Mouse (Mus musculus): ENCODE measurements at regions not wholly inside any gene's neighbourhood (a gene's known extent, or its start where the extent isn't known, plus 50 kb on each side); places are given as distances from the start of the nearest gene placed in this dataset.

DNA sequence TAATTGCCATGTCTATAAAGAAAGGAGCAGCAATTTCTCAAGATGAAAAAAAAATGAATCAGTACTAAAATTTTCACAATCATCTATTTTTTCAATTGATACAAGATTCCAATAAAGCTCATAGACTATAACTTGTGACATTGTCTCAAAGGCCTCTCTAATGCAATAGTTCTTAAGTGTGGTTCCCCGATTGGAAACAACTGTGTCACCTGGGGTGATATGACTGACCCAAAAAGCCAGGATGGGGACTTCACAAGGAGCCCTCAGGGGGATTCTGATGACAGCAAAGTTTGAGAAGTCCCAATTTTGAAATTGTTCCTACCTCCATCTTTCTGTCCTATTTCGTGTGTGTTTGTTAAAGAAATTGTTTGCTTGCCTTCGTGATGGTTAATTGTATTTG is 143.3 kb upstream of the Fndc3a start:
- DNase-seq (ENCODE audit: low spot score in 2 of 2) = no peak

DNA sequence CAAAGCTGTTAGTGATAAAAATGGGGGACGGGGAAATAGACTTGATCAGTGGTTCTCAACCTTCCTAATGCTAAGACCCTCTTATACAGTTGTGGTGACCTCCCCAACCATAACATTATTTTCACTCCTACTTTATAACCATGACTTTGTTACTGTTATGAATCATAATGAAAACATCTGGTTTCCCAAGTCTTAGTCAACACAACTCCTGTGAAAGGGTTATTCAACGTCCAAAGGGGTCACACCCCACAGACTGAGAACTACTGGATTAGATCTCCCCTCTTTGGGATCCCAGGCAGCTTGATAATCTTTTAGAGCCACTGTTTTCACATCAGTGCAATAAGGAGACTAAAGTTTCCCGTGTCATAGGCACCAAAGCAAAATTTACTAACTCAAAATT is 141.1 kb upstream of the Fndc3a start:
- DNase-seq (ENCODE audit: low spot score in 2 of 2) = no peak

DNA sequence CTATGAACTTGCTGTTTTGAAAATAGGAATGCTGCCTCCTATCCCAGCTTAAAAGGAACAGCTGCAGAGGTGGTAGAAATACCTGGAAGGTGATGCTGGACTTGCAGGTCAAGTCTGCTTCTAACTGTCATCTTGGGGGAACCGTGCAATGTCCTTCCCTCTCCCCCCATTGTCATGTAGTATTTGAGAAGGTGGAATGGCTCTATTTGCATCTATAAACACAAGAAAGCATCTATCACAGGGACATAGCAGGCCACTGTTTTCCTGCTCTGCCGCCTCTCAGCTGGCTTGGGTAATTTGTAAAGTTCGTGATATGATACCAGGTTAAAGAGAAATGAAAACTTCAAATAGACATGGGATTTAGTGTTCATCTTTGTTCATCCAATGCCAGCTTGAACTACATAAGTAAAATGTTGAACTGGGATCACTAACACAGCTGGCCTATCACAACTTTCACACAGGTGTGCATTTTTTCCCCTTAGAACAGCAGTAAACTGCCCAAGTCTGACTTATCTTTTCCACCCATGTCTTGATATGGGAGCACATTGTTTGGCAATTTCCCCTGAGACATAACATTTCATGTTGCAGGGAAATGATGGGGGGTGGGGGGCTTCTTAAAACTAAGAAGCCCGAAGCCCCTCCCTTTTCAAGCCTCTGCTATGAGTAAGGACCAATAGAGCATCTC is 138.6 kb upstream of the Fndc3a start:
- no peak for DNase-seq (ENCODE audit: low spot score in 2 of 2)

DNA sequence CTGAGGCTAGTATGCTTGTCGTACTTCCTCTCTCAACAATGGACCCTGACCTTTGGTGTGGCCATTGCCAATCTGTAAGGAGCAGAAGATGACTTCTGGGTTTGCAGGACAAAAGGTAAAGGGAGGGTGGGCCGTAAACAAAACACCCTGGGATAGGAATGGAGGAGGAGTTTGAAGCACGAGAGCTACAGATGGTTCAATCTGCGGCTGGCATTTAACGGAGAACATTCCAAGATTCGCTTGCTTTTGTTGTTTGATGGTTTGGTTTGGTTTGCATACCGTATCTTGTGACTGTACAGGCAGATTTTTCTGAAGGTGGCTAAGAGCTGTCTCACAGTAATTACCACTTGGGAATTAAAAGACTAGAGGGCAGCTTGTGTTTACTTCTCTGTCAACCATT is 137.7 kb upstream of the Fndc3a start:
- no peak for DNase-seq (ENCODE audit: low spot score in 2 of 2)

DNA sequence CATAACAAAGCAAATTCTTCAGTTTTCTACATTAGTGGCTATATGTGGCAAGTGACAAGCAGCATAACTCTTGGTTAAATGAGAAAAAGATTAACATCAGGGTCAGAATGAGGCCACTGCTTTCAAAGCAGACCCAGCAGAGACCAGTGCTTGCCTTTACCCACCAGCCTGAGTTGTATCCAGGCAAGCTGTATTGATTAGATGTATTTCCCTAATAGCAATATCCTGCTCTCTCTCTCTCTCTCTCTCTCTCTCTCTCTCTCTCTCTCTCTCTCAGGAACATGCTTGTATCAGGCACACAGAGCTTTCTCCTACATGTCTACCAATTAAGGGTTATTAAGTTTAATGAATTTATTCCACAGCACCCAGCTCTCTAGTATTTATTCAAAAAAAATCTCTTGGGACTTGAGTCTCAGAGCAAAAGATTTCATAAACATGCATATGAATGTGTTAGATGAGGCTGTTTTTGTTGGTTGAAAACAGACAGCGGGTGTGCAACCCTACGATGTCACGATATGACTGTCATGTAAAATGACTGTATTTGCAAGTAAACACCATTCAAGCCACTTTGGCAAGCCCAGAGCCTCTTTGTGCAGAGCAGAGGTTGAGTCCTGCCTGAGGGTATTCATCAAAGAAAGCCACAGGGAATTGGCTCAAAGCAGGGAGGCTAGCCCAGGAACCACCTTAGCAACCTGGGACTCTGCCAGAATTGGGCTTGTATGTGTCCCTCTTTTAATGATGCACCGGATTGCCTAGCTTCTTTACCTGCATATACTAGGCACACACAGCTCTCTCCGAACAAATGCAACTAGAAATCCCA is 136.0 kb upstream of the Fndc3a start:
- DNase-seq (ENCODE audit: low spot score in 2 of 2) = no peak

DNA sequence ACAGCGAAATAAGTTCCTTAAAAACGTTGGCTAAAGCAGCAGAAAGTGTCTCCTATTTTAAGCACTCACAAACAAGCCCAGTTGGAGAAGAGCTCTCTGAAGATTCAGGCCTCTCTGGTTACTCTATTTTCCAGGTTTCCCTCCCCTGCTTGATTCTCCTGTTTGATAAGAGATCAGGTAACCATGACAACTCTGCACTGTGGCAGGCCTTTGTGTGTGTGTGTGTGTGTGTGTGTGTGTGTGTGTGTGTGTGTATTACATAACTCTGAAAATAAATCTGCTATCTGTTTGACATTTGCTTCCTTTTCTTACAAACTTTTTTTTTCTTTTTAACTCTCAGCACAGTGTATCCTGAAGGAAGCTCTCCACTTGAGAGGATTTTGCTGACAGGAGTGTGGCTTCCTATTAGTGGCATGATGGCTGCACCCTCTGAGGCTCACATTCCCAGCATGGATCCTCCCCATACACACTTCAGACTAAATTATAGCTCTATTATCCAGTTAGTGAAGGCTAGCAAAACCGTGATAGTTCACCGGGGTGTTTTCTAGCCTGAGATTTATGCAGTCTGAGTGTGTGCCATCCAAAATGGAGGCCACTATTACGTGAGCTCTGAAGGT is 135.1 kb upstream of the Fndc3a start:
- no peak for DNase-seq (ENCODE audit: low spot score in 2 of 2)

DNA sequence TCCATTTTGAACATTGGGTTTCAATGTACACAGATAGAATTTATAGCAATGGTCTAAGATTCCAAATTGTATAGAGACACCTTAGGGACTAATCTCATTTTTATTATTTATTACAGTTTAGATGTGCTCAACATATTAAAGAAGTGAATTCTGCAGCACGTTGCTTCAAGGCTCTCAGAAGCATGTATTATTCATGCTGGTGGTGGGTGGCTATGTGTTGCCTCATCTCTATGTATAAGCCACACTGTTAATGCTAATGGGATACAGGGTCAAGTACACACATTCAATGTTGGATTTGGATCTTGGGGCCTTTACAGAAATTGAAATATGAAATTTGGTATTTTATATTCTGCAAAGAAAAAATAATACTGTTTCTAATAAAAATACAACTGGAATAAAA is 131.9 kb upstream of the Fndc3a start:
- DNase-seq (ENCODE audit: low spot score in 2 of 2) = no peak

DNA sequence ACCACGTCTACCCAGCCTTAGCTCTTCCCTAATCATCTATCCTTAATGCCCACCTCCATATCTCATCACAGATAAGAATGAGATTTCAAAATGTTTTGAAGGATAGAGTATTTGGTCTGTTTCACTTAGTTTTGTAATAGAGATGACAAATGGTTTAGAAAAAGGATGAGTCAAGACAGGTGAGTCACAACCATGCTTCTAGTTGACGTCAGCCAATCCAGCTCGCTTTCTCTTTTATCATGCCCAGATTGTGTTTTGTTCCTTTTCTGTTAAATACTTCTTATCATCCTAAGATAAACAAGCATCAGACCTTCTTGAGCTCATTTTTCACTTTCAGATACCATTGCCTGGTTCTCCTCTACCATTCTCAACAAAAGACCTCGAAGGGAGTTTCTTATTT is 125.4 kb upstream of the Fndc3a start:
- DNase-seq (ENCODE audit: low spot score in 2 of 2) = no peak

DNA sequence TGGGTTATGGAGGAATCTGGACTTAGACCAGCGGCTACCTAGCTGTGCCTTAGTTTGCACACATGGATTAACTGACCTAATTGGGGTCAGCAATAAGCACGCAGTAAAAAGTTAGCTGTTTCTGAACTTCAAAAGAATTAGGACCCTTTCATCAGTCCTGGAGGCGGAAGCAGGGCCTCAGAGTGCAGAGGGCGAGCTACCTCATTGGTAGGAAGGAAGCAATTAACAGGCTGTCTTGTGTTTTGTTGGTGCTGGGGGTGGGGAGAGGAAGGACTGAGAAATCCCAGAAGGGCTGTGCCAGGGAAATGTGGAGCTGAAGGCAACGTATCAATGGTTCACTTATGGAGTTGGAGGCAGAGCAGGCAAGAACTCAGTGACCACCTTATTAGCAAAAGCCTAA is 119.5 kb upstream of the Fndc3a start:
- DNase-seq (ENCODE audit: low spot score in 2 of 2) = no peak

DNA sequence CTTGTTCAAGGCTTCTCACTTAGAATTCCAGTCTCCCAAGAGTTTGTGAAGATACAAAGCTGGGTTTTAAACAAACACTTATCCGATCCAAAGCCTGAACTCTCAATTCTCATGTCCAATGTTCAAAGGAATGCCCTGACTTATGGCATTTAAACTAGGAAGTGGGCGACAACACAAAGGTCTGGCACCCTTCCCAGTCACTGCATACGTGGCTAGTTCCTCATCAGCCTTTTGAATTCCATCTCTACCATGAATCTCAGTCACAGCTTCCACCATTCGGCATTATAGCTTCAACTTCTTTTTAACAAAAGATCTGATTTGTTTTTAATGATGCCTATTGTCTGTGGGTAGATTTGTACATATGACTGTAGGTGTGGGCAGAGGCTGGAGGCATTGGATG is 115.7 kb upstream of the Fndc3a start:
- no peak for DNase-seq (ENCODE audit: low spot score in 2 of 2)

DNA sequence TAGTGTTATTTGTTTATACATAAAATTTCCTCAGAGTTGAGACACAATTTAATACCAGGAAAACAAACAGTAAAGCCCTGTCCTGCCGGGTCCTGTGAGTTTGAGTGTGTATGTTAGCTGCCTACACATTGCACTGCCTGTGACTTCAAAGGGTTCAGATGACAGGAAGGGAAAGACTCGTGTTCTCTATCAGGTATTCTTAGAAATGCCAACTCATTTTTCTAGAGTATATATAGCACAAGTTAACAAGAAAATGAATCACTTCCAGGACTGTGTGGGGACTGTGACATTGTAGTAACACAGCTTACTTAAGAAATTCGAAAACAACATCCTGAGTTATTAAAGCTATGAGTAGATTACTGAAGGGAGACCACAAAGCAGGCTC is 112.4 kb upstream of the Fndc3a start:
- DNase-seq (ENCODE audit: low spot score in 2 of 2) = no peak

DNA sequence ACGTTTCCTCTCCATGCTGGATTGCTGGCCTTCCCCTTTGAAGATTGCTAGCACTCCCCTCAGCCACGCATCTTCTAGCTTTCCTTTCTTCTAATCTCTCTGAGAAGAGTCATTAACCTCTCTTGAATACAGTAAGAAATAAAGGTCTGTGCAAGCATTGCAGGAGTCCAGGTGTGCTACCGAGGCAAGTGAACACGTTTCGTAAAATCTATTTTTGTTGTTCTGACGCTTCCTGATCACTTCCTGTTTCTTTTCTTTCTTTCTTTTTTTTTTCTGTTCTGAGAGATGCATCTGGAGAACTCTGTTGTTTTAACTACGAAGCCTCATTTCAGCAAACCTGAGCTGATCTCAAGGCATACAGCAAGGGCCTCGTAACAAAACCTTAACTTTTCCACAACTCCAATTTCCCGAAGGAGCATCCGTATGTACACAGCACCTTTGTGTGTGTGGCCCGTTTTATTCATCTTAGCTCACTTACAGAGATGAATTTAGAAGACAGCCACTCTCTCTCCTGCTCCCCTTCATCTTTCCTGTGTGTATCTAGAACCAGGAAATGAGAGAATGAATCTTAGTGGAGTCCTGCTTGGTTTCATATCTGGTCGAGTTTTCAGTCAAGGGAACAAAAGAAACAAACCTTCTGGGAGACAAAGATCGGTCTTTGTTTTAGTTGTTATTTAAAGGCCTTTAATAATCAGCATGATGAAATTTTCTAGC is 111.9 kb upstream of the Fndc3a start:
- no peak for DNase-seq (ENCODE audit: low spot score in 2 of 2)

DNA sequence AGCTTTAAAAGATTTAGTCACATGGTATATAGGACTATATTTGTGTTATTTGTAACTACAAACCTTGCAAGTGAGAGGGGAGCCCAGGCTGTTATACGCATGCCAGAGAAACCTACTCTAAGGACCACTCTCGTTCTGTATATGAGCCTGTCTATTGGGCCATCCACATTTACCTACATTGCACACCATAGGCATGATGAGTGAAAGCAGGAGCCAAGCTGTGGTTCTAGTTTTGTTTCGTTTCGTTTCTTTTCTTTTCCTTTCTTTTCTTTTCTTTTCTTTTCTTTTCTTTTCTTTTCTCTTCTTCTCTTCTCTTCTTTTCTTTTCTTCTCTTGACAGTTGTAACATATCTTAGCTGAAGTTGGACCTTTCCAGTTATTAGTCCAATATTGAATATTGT is 109.2 kb upstream of the Fndc3a start:
- DNase-seq (ENCODE audit: low spot score in 2 of 2) = no peak

DNA sequence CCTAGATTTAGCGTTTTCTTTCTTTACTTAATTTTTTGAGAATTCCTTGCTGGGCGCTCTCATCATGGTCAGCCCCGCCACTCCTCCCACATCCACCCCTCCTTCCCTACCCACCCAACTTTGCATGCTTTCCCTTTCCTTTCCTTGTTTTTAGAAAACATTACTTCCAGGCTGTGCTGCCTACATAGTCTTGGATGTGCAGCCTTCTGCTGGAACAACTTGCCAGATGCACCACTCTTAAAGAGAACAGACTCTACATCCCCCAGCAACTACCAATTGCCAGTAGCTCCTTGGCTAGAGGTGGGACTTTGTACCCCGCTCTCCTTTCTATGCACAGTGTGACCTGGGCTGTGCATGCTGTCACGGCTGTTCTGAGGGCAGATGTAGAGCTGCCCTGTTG is 108.0 kb upstream of the Fndc3a start:
- no peak for DNase-seq (ENCODE audit: low spot score in 2 of 2)

DNA sequence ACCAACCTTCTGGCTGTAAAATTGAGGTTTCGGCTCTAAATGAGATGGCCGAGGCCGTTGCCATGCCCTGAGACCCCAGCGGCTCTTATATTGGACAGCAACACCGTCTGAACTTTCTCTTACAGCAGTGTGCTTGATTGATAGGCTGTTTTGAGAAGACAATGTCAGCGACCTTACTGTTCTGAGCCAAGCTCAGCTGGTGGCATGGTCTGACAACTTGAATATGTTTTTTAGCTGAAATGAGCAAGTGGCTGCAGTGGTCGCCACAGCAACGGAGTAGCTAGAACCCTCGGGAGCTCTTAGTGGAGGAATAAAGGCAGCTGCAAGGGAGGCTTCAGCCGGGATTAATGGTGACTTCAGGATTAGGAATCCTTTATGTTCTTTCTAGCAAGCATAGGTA is 107.0 kb upstream of the Fndc3a start:
- no peak for DNase-seq (ENCODE audit: low spot score in 2 of 2)

DNA sequence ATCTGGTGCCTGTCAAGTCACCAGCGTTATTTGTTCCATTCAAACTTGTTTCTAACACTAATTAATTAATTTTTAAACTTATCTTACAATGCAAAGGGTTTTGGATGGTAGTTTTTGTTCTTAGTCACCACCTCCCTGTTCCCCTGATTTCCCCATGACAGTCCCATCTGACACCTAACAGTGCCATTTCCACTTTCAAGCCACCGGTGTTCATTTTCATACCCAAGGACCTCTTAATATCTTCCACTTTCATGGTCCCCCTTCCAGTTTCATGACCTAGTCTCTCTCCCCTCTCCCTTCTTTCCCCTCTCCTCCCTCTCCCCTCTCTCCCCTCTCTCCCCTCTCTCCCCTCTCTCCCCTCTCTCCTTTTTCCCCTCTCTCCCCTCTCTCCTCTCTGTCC is 99.3 kb upstream of the Fndc3a start:
- no peak for DNase-seq (ENCODE audit: low spot score in 2 of 2)

DNA sequence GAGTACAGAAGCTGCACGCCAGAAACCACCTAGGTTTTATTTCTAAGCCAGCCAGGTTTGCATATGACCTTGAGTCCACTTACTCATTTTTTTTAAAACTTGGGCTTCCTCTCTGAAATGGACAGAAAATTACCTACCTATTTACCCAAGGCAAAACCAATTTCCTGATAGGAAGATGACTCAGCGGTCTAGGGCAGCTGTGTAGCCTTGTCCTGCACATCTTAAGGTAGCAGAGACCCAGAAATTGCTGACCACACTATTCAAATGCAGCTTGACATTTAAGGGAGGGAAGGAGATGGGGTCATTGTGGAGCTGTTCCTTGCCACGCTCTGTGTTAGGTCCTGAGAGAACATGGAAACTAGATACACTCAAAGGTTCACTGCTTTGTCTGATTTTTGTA is 98.1 kb upstream of the Fndc3a start:
- DNase-seq (ENCODE audit: low spot score in 2 of 2) = no peak

DNA sequence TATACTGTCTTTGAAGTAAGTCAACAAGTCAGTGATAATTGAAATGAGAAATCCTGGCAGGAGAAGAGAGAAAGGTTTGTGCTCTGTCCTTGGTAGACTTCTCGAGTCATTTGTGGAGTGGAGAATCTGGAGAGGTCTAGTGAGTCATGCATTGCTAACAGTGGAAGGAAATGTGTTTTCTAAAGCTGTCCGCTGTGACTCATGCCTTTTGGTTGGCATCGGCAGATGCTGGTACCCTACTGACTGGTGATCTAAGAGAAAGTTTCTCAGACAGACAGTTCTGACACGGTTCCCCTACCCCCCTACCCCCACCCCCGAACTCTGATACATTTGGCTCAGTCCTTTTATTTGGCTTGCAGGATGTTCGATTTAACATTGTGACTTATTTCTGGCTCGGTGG is 97.5 kb upstream of the Fndc3a start:
- DNase-seq (ENCODE audit: low spot score in 2 of 2) = no peak

DNA sequence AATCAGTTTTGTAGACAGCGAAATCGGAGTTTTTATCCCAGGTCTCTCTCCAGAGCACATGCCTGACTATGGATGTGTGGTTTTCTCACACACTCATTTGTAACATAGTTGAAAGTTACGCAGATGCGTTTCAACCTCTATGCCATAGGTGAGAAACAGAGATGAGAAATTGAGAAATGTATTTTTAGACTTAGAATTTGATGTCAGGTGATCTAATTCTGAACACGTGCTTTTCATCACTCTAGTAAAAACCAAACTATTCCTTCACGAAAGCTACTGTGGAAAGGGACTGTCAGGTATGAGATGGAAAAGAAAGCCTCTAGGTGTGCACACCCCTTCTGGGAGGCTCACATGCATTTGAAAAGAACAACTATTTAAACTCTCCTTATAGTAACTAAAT is 96.8 kb upstream of the Fndc3a start:
- DNase-seq (ENCODE audit: low spot score in 2 of 2) = no peak

DNA sequence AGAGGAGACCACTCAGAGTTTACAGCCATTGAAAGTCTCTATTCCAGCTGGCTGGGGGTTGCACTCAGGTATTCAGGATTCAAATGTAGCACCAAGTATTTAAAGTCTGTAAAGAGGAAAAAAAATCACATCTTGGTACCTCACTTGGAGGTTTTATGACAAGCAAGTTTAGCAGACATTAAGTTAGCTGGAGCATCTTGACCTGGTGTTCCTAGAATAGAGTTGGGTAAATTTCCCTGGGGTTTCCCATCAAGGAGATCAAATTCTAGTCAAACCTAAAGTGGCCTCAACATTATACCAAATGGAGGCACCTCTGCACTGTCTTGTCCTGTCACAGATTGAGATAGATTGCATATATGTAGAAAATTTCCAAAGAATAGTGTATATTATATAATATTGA is 93.8 kb upstream of the Fndc3a start:
- DNase-seq (ENCODE audit: low spot score in 2 of 2) = no peak

DNA sequence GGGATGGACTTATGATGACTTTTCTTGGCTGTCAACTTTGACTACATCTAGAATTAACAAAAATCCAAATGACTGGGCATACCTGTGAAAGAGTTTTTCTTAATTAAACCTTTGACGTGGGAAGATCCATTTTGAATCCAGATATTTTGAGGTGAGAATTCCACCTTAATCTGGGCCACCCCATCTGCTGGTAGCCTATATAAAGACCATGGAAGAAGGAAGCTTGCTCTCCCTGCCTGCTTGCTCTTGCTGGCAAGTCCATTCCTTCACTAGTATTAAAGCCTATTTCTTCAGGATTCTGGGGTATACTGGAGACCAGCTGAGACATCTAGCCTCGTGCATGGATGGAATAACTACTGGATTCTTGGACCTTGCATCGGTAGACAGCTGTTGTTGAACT is 80.9 kb upstream of the Fndc3a start:
- no peak for DNase-seq (ENCODE audit: low spot score in 2 of 2)

DNA sequence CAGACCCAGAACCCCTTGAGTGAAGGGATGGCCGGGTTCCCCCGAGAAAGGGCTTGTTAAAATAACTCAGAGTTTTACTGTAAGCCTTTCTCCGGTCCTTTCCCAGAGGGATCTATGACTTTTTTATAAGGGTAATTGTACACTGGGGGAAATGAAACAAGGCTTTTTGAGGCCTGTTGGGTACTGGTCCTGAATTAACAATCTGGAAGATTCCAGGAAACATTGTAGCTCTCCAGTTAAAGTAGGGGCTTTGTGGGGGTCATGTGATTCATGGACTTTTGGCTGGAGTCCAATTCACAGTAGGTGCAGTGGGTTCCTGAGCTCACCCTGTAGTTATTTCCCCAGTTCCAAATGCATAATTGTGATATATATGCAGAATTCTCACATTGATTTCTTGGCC is 77.1 kb upstream of the Fndc3a start:
- no peak for DNase-seq (ENCODE audit: low spot score in 2 of 2)

DNA sequence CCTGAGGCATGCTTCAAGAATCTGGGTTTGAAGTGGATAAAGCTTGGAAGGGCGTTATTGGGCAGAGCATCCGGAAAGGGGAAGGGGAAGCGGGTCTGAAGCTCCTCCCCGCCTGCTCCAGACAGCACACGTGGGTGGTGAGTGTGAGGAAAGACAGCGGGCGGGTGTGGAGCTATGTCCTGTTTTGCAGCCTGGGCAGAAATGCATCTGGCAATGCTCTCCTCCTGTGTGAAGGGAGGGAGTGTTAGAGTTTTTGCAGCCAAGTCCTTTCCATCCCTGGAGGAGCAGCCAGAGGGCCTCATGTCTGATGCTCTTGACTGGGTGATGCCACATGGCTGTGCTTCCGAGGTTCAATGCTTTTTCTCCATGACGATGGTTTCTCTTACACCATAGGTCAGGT is 73.4 kb upstream of the Fndc3a start:
- DNase-seq (ENCODE audit: low spot score in 2 of 2) = peak; percentile 48 to 54
